Mouse (Mus musculus) B cell, adult 67 days (primary cell): Measurements from ENCODE around the gene Ttll8. TPM values are rescaled to one million over a fixed set of nuclear protein-coding genes. Genes with fewer than 3 reads are reported as not detected.

Experiments
- total RNA-seq, 2 experiments: library from RNA; stranded (reverse); gene quantifications; 4 replicates each; pipeline ENCODE4 v1.2.4; 2023

The Ttll8 gene
- total RNA-seq: not detected

DNA sequence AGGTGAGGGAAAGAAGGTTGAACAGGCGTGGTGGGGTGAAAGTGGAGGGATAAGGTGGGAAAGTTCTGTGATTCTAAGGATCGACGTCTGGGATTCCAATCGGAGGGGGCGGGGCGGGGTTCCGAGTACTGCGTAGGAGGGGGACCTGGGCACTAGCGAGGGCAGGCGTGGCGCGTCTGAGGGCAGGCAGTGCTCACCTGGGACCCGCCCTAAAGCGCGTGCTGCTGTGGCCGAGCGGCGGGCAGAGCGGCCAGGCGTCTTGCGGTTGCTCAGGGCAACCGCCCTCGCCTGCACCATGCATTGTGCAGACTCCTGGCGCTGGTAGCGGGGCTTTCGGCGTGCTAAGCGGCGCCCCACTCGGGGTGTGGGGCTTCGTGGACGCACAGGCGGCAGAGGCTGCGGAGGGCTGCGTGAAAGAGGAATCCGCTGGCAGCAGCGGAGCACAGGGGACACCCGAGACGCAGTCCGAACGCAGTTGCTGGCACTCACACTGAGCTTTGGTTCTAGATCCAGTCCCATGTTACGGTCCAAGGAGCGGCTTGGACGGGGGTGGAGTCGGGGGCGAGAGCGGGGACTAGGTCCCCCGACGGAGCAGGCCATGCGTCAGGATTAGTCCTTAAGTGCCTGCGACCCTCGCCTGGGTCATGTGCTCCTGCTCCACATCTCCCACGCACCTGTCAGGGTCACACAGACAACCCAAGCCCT is at the start of gene Ttll8:
TSS of gene Ttll8 (minus strand) at position 51 of the 705 bp plus-strand sequence.

DNA sequence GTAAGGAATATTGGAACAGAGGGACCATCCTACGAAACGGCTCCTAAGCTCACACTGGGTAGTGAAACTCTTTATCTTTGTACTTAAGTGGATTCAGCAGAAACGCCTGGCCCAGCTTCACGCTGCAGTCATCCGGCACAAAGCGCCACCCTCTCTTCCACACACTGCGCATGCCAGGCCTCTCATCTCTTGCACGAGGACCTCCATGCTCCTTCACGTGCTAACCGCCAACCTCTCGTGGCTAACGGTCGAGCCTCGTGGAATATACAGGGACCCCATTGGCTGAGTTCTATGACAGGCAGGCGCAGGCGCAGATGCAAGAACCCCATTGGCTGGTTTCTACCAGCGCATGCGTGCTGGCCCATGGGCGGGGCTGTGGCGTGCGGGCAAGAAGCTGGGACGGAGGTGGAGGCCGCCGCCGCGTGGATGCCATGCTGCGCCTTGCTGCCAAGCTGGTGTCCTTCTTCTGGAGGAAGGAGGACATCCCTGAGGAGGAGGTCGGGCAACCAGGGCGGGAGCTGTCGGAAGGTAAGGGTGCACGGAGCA is 28.4 kb upstream of the Ttll8 start, which contains the start of gene Mov10l1:
TSS of gene Mov10l1 (plus strand) at position 376 of the 546 bp plus-strand sequence.

DNA sequence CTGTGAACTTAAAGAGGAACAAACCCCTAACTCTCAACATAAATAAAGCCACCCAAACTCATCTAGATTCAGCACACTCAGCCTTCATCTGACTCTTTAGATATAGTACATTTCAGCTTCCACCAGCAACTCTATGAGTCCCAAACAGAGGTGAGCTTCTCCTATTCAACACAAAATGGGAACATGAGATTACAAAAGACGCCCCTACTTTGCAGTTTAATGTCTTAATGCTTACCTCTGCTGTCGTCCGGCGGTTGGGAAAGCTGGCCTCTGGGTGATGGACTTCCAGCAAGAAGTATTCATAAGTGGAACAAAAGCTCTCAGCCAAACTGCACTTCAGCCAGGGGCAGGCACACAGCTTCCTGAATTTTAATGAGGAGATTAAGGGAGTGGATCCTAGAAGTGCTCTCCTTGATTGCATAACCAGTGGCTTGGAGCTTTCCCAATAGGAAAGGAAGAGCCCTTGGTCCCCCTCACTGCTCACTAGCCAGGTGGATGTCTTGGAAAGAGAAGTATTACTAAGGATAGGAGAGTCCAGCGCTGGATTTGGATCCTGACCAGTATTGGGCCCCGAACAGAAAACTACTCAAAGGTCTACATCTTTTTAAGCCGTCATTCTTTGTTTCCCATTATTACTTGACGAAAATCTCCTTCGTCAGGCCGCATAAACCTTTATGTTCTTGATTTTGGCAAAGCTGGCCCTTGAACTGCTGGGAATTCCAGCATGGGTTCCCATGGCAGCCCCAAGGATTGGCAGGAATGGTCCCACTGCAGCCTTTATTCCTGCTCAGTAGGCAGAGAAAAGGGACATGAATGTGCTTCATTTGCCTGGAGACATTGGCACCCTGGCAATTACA is 24.3 kb upstream of the Ttll8 start, which contains the start of gene Mlc1:
TSS of gene Mlc1 (minus strand) at position 727 of the 857 bp plus-strand sequence.

DNA sequence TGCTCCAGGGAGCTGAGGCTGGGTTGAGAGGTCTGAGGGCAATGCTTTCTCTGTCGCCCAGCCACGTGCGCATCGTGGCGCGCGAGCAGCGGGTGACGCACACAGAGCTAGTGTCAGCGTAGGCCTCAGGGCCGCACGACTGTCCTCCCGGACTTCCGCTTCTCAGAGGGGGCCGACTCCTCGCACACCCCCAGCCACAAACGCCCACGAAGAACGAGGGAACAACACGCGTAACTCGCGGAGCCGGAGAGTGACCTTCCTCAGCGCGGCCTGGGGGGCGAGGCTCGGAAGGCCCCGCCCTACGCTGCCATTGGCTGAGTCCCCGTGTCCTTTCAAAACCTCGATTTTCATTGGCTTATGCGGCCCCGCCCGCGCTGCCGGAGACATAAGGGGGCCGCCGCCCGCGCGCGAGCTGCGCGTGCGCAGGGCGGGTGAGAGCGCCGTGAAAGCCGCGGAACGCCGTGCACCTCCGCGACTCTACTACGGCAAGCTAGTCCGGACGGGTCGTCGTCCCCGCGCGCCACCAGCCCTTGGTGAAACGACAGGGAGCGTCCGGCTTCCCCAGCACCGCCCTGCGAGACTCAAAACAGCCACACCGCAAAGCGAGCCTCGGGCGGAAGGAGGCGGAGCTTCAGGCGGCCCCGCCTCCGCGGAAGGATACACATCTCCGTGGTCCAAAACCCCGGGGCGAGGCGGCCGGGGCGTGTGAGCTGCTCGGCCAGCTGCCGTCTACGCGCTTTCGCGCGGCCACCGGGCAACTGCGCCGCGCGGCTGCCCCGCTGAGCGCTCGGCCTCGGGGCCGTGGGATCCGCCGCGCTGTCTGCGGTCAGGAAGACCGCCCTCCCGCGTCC is 92.2 kb downstream of the Ttll8 start, which contains the start of gene Pim3:
TSS of gene Pim3 (plus strand) at position 415 of the 851 bp plus-strand sequence.

Other genes with a start within 250 kb of the Ttll8 start
- 100 to 1,000 TPM; 123 TPM for gene Brd1, start 220.2 kb downstream of the Ttll8 start, total RNA-seq
- gene Zbed4, start 202.8 kb downstream of the Ttll8 start, total RNA-seq: 10 to 100 TPM; 35.5 to 36.1 TPM
- 10 to 100 TPM; 20.1 to 30.7 TPM for gene Alg12, start 135.1 kb downstream of the Ttll8 start, total RNA-seq
- gene Creld2, start 134.8 kb downstream of the Ttll8 start, total RNA-seq: 10 to 100 TPM; 38.2 to 40.5 TPM
- 10 to 100 TPM; 73.9 to 94.1 TPM for gene Pim3, start 92.2 kb downstream of the Ttll8 start, total RNA-seq
- gene Mlc1, start 24.6 kb upstream of the Ttll8 start, total RNA-seq: not detected
- not detected for gene Mov10l1, start 28.5 kb upstream of the Ttll8 start, total RNA-seq
- not detected for gene Panx2, start 105.3 kb upstream of the Ttll8 start, total RNA-seq
- gene Trabd, start 120.7 kb upstream of the Ttll8 start, total RNA-seq: 10 to 100 TPM; 57.3 to 67.8 TPM
- gene Selenoo, start 134.7 kb upstream of the Ttll8 start, total RNA-seq: 10 to 100 TPM; 30.7 to 31.6 TPM
- 10 to 100 TPM; 56.5 to 64.7 TPM for gene Tubgcp6, start 168.7 kb upstream of the Ttll8 start, total RNA-seq
- gene Hdac10, start 174.3 kb upstream of the Ttll8 start, total RNA-seq: 100 to 1,000 TPM in 1 of 2 experiments, 10 to 100 TPM in 1; 99.3 to 101 TPM
- 10 to 100 TPM; 17.9 to 21.0 TPM for gene Mapk12, start 186.3 kb upstream of the Ttll8 start, total RNA-seq
- 10 to 100 TPM; 87.0 to 90.1 TPM for gene Mapk11, start 195.2 kb upstream of the Ttll8 start, total RNA-seq
- 10 to 100 TPM in 1 of 2 experiments, 1 to 10 TPM in 1; 9.8 to 12.8 TPM for gene Plxnb2, start 226.4 kb upstream of the Ttll8 start, total RNA-seq
- gene Dennd6b, start 242.1 kb upstream of the Ttll8 start, total RNA-seq: 10 to 100 TPM; 34.3 to 37.2 TPM